Mouse (Mus musculus): Measurements from ENCODE around the gene Rnf168. TPM values are rescaled to one million over a fixed set of nuclear protein-coding genes. Genes with fewer than 3 reads are reported as not detected.
A peak's percentile ranks its signal among the peaks of the same experiment; 100 is the strongest.

Gene Rnf168
- 9.3 and 12.2 TPM in 2 replicates for polyA plus RNA-seq (2015; fragmentation: Nextera tagmentation; extraction: Ambion mirVana)

GRCm38 (mm10) chr16:32277308-32278256, at the start of gene Rnf168:
Gene Rnf168 (plus strand): TSS chr16:32277459.

GRCm38 (mm10) chr16:32246952-32247370, 30.3 kb upstream of the Rnf168 start, which contains the start of the genes Fbxo45 and Wdr53:
Gene Fbxo45 (minus strand): TSS chr16:32247158.
Gene Wdr53 (plus strand): TSS chr16:32247227.

GRCm38 (mm10) chr16:32271291-32271690, 6.0 kb upstream of the Rnf168 start, which contains the start of gene Smco1:
Gene Smco1 (plus strand): TSS chr16:32271468.

DNA sequence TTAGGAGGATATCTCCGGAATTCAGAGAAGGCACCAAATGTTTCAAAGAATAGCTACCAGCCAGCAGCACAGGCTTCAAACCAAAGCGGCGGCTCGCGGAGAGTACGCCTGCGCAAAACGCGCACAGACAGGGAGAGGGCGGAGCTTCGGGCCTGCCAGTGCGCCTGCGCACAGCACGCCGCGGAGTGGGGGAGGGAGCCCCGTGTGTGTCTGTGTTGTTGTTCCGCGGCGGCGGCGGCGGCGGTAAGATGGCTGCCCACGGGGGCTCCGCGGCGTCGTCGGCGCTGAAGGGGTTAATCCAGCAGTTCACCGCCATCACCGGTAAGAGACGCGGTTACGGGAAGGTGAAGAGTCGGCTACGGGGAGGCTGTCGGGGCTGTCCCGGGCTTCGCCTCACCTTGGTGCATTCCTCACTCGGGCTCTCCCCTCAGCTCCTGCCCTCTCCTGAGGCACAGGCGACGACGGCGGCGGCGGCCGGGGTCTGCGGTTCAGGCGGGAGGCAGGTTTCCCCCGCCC, 54.8 kb downstream of the Rnf168 start, which contains the start of gene Ubxn7:
Gene Ubxn7, plus strand, starts transcription at position 218 of the 516 bp plus-strand sequence.

MicroRNAs encoded within 50 kb of the gene (microRNA counts, 519-probe panel; counts per million panel counts)
- 296 counts per million, percentile 58 among the panel's probes with 10 or more counts for microRNA mmu-miR-1946a

Small RNA genes lying within 50 kb of the gene (microRNA-seq; reads per million reads assigned to microRNA genes)
- 0 reads per million in 2 experiments for gene Mir1946a

Other genes starting within 250 kb of the Rnf168 start
- 15.9 and 16.9 TPM in 2 replicates for gene Pak2, start 198.1 kb upstream of the Rnf168 start, polyA plus RNA-seq (2015; fragmentation: Nextera tagmentation; extraction: Ambion mirVana)
- gene Pigx, start 177.7 kb upstream of the Rnf168 start, polyA plus RNA-seq (2015; fragmentation: Nextera tagmentation; extraction: Ambion mirVana) = 37.9 and 38.3 TPM in 2 replicates
- gene Cep19, start 177.7 kb upstream of the Rnf168 start, polyA plus RNA-seq (2015; fragmentation: Nextera tagmentation; extraction: Ambion mirVana) = 9.8 and 11.2 TPM in 2 replicates
- 13.0 and 20.7 TPM in 2 replicates for gene Nrros, start 111.9 kb upstream of the Rnf168 start, polyA plus RNA-seq (2015; fragmentation: Nextera tagmentation; extraction: Ambion mirVana)
- not detected in 2 replicates for gene Bex6, start 97.6 kb upstream of the Rnf168 start, polyA plus RNA-seq (2015; fragmentation: Nextera tagmentation; extraction: Ambion mirVana)
- 4.6 and 5.6 TPM in 2 replicates for gene Fbxo45, start 30.3 kb upstream of the Rnf168 start, polyA plus RNA-seq (2015; fragmentation: Nextera tagmentation; extraction: Ambion mirVana)
- gene Wdr53, start 30.2 kb upstream of the Rnf168 start, polyA plus RNA-seq (2015; fragmentation: Nextera tagmentation; extraction: Ambion mirVana) = 11.3 and 13.7 TPM in 2 replicates
- 3.0 and 3.2 TPM in 2 replicates for gene Smco1, start 6.0 kb upstream of the Rnf168 start, polyA plus RNA-seq (2015; fragmentation: Nextera tagmentation; extraction: Ambion mirVana)
- gene Ubxn7, start 54.8 kb downstream of the Rnf168 start, polyA plus RNA-seq (2015; fragmentation: Nextera tagmentation; extraction: Ambion mirVana) = 10.4 and 11.0 TPM in 2 replicates
- gene Tm4sf19, start 123.0 kb downstream of the Rnf168 start, polyA plus RNA-seq (2015; fragmentation: Nextera tagmentation; extraction: Ambion mirVana) = not detected in 2 replicates
- 13.1 and 15.3 TPM in 2 replicates for gene Tctex1d2, start 142.2 kb downstream of the Rnf168 start, polyA plus RNA-seq (2015; fragmentation: Nextera tagmentation; extraction: Ambion mirVana)
- gene Pcyt1a, start 153.5 kb downstream of the Rnf168 start, polyA plus RNA-seq (2015; fragmentation: Nextera tagmentation; extraction: Ambion mirVana) = 43.1 and 43.9 TPM in 2 replicates
- gene Slc51a, start 210.4 kb downstream of the Rnf168 start, polyA plus RNA-seq (2015; fragmentation: Nextera tagmentation; extraction: Ambion mirVana) = 0.09 and 0.23 TPM in 2 replicates
- not detected in 2 replicates for gene Zdhhc19, start 218.8 kb downstream of the Rnf168 start, polyA plus RNA-seq (2015; fragmentation: Nextera tagmentation; extraction: Ambion mirVana)

Measured in skeletal muscle tissue, postnatal 0 days (tissue).